Mouse (Mus musculus): ENCODE measurements at regions not wholly inside any gene's neighbourhood (a gene's known extent, or its start where the extent isn't known, plus 50 kb on each side); places are given as distances from the start of the nearest gene placed in this dataset.

DNA sequence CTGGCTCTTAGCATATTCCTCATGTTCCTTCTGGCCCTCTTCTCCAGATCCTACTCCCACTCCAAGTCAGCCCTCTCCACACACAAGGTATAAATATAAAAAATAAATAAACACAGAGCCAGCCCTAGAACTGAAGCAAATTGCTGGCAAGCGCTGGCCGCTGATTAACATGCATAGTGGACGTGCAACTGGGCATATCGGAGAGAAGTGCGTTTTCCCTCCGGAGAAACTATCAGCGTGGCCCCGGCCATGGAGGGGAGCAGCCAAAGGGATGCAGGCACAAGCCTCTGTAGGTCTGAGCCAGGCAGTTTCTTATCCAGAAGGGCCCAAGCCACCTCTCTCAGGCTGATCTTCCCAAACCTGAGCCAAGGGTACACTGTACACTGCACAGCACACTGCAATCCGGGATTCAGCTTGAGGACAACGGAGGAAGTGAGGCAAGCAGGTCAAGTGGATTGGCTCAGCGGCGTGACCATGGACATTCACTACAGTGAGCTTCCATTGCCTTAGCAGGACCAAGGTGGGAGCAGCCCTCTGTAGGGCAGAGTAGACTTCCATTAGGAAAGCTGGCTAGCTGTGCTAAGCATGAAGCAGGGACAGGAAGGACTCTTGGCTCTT, 131.3 kb upstream of the Pja1 start:
- ATAC-seq (ENCODE audit: extremely low read depth, insufficient number of reproducible peaks, low FRiP score, poor library complexity, severe bottlenecking) (no peak), DNase-seq (ENCODE audit: low spot score) (no peak)
- no peaks in the 10 kb centered on the region for H3K27me3 ChIP-seq (ENCODE audit: insufficient read depth, low read length)
- no peaks in the 10 kb centered on the region for H3K4me1 ChIP-seq (ENCODE audit: insufficient read depth, low read depth, low read length)
- TF ChIP-seq POLR2AphosphoS5 (IDR thresholded peaks at IDR 0.05; ENCODE audit: insufficient replicate concordance, low read depth, low read length) (no peak), TAL1 (conservative IDR thresholded peaks at IDR 0.05; ENCODE audit: low read depth, low read length) (no peak), CTCF (IDR thresholded peaks at IDR 0.05; ENCODE audit: low read depth, low read length) (no peak)
- H3K36me3 ChIP-seq (replicated peaks) = no peaks in the 10 kb centered on the region
- H3K9me3 ChIP-seq (replicated peaks) = no peaks in the 10 kb centered on the region
- no peak overlapping the region for H3K4me3 ChIP-seq (ENCODE audit: low read depth, low read length)

DNA sequence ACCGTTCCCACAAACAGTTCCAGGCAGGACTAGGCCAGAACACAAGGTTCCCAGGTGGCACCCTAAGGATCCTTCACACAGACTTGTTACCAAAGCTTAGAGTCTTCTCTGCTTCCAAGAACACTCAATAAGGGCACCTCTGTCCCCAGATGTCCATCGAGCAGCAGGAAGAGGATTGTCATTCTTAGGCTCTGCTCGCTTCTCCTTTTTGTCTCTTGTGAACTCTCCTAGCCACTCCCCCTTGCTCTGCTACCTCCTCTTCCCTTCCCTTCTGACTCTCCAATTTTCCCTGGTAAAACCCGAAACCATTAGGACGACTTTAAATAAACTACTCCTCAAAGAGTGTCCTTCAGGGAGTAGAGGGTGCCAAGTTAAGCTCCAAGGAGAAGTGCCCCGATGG, 124.4 kb upstream of the Pja1 start:
- Histone ChIP-seq H3K4me1 (ENCODE audit: insufficient read depth, low read depth, low read length) (no peaks in the 10 kb centered on the region), H3K27me3 (ENCODE audit: insufficient read depth, low read length) (peaks cover 3% of the 10 kb centered on the region; the same call in 1 of the 2 replicates), H3K4me3 (ENCODE audit: low read depth, low read length) (no peak overlapping the region), H3K9me3 (replicated peaks) (no peaks in the 10 kb centered on the region), H3K36me3 (replicated peaks) (no peaks in the 10 kb centered on the region)
- DNase-seq (ENCODE audit: low spot score) (no peak), ATAC-seq (ENCODE audit: extremely low read depth, insufficient number of reproducible peaks, low FRiP score, poor library complexity, severe bottlenecking) (no peak)
- no peak for TF ChIP-seq GATA2 (IDR thresholded peaks at IDR 0.05; ENCODE audit: borderline replicate concordance, low read depth, low read length)
- no peak for TF ChIP-seq GATA1 (IDR thresholded peaks at IDR 0.05; ENCODE audit: borderline replicate concordance, low read length)
- no peak for TF ChIP-seq CTCF (IDR thresholded peaks at IDR 0.05; ENCODE audit: low read depth, low read length)
- no peak for TF ChIP-seq POLR2AphosphoS5 (IDR thresholded peaks at IDR 0.05; ENCODE audit: insufficient replicate concordance, low read depth, low read length)

DNA sequence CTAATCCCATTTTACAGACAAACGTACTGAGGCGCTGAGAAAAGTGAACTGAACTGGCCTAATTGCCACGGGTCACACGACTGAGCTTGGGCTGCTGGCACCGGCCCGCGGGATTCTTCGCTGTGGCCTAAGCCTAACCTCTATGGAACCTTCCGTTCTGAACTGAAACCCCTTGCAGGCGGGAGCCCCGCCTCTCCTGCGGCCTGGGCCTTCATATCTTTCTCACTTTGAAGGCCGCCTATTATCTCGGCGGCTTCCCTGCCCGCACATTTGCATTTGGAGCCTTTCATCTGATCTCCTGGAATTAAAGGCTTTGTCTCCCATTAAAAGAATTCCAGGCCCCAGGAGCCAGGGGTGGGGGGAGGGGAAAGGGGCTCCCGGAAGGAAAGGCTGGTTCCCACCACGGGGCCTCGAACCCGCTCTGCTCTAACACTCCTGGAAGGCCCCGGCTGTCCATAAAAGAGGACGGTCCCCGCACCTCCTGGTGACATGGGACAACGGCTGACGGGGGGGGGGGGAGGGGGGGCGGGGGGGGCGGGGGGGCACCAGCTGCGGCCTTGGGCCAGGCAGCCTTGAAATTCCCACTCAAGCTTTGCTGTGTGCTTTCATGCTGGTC, 122.9 kb upstream of the Pja1 start:
- no peak for TF ChIP-seq TAL1 (conservative IDR thresholded peaks at IDR 0.05; ENCODE audit: low read depth, low read length)
- Histone ChIP-seq H3K36me3 (replicated peaks) (no peaks in the 10 kb centered on the region), H3K9me3 (replicated peaks) (no peaks in the 10 kb centered on the region), H3K4me3 (ENCODE audit: low read depth, low read length) (no peak overlapping the region), H3K27me3 (ENCODE audit: insufficient read depth, low read length) (peaks cover 3% of the 10 kb centered on the region; the same call in 1 of the 2 replicates), H3K4me1 (ENCODE audit: insufficient read depth, low read depth, low read length) (no peaks in the 10 kb centered on the region)
- ATAC-seq (ENCODE audit: extremely low read depth, insufficient number of reproducible peaks, low FRiP score, poor library complexity, severe bottlenecking) = no peak
- no peak for DNase-seq (ENCODE audit: low spot score)

DNA sequence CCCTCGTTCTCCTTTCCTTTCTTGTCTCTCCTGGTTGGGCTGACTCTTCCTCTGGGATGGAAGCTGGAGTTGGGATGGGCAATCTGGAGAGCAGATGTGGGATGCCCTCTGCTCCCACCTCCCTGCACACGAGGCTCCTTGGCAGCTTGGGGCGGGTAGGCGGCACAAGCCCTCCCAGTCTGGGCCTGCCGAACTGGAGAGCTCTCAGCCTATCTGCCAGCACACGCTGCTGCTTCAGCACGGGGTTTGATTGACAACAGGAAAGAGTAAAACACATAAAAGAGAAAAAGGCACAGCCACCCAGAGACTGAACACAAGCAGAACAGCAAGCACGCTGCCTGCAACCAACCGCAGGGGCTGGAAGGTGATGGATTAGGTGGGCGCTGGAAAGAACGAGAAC, 121.9 kb upstream of the Pja1 start:
- DNase-seq (ENCODE audit: low spot score) (no peak), ATAC-seq (ENCODE audit: extremely low read depth, insufficient number of reproducible peaks, low FRiP score, poor library complexity, severe bottlenecking) (no peak)

DNA sequence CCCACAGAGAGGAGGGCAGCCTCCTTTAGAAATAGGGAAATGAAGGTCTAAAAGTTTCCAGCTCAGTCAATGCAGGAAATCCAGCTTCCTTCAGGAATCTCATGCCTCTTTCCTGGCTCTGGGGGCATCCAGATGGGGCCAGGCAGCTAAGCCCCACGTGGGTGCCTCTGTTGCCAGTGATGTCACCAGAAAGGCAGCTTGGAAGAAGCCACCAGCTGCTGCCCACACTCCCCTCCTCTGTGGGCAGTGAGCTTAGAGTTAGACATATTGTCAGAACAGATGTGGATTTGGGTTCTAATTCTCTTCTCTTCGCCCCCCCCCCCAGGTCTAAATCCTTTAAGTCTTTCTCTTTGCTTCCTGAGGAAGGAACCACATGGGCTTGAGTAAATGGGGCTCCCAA, 116.2 kb upstream of the Pja1 start:
- DNase-seq (ENCODE audit: low spot score) (no peak), ATAC-seq (ENCODE audit: extremely low read depth, insufficient number of reproducible peaks, low FRiP score, poor library complexity, severe bottlenecking) (no peak)
- TF ChIP-seq GATA1 (IDR thresholded peaks at IDR 0.05; ENCODE audit: borderline replicate concordance, low read length) (no peak), CTCF (IDR thresholded peaks at IDR 0.05; ENCODE audit: low read depth, low read length) (no peak), GATA2 (IDR thresholded peaks at IDR 0.05; ENCODE audit: borderline replicate concordance, low read depth, low read length) (no peak), TAL1 (conservative IDR thresholded peaks at IDR 0.05; ENCODE audit: low read depth, low read length) (no peak), POLR2AphosphoS5 (IDR thresholded peaks at IDR 0.05; ENCODE audit: insufficient replicate concordance, low read depth, low read length) (no peak)

More for the DNA sequence above, 121.9 kb upstream of the Pja1 start:
- peaks cover 3% of the 10 kb centered on the region; the same call in 1 of the 2 replicates for H3K27me3 ChIP-seq (ENCODE audit: insufficient read depth, low read length)
- no peaks in the 10 kb centered on the region for H3K36me3 ChIP-seq (replicated peaks)
- no peaks in the 10 kb centered on the region for H3K9me3 ChIP-seq (replicated peaks)
- no peak overlapping the region for H3K4me3 ChIP-seq (ENCODE audit: low read depth, low read length)
- TF ChIP-seq POLR2AphosphoS5 (IDR thresholded peaks at IDR 0.05; ENCODE audit: insufficient replicate concordance, low read depth, low read length) (no peak), TAL1 (conservative IDR thresholded peaks at IDR 0.05; ENCODE audit: low read depth, low read length) (no peak), GATA2 (IDR thresholded peaks at IDR 0.05; ENCODE audit: borderline replicate concordance, low read depth, low read length) (no peak), GATA1 (IDR thresholded peaks at IDR 0.05; ENCODE audit: borderline replicate concordance, low read length) (no peak), CTCF (IDR thresholded peaks at IDR 0.05; ENCODE audit: low read depth, low read length) (no peak)
- H3K4me1 ChIP-seq (ENCODE audit: insufficient read depth, low read depth, low read length) = no peaks in the 10 kb centered on the region

DNA sequence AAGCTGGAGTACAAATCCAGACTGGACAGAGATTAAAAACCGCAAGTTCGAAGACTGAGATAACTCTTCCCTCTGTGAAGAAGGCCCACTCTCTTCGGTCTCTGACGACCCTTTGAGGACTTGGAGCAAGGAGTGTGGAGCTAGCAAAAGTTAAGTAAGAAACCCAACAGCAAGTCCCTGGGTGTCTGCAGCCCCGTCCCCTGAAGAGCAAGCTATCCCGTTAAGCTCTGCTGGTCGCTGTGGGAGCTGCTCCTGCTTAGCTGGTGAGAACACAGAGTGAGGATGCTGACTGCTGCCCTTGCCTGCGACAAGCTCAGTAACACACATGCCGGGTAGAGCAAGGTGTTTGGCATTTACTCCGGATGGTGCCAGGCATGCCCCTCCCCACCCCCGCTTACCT, 115.2 kb upstream of the Pja1 start:
- Histone ChIP-seq H3K27me3 (ENCODE audit: insufficient read depth, low read length) (no peaks in the 10 kb centered on the region), H3K36me3 (replicated peaks) (no peaks in the 10 kb centered on the region), H3K4me3 (ENCODE audit: low read depth, low read length) (no peak overlapping the region), H3K4me1 (ENCODE audit: insufficient read depth, low read depth, low read length) (no peaks in the 10 kb centered on the region), H3K9me3 (replicated peaks) (no peaks in the 10 kb centered on the region)
- DNase-seq (ENCODE audit: low spot score) = no peak
- TF ChIP-seq TAL1 (conservative IDR thresholded peaks at IDR 0.05; ENCODE audit: low read depth, low read length) = no peak
- TF ChIP-seq GATA1 (IDR thresholded peaks at IDR 0.05; ENCODE audit: borderline replicate concordance, low read length) = no peak
- no peak for TF ChIP-seq POLR2AphosphoS5 (IDR thresholded peaks at IDR 0.05; ENCODE audit: insufficient replicate concordance, low read depth, low read length)
- TF ChIP-seq GATA2 (IDR thresholded peaks at IDR 0.05; ENCODE audit: borderline replicate concordance, low read depth, low read length) = no peak
- ATAC-seq (ENCODE audit: extremely low read depth, insufficient number of reproducible peaks, low FRiP score, poor library complexity, severe bottlenecking) = no peak

More for the DNA sequence above, 116.2 kb upstream of the Pja1 start:
- Histone ChIP-seq H3K36me3 (replicated peaks) (no peaks in the 10 kb centered on the region), H3K4me3 (ENCODE audit: low read depth, low read length) (no peak overlapping the region), H3K4me1 (ENCODE audit: insufficient read depth, low read depth, low read length) (no peaks in the 10 kb centered on the region), H3K9me3 (replicated peaks) (no peaks in the 10 kb centered on the region), H3K27me3 (ENCODE audit: insufficient read depth, low read length) (no peaks in the 10 kb centered on the region)
